Mouse (Mus musculus) myocyte (in vitro differentiated cells): Measurements from ENCODE around the gene Arfip2. TPM values are rescaled to one million over a fixed set of nuclear protein-coding genes. Genes with fewer than 3 reads are reported as not detected.

Experiments
- H3K27me3 ChIP-seq: one replicate; pipeline ENCODE4 v1.6.1; 2011; ENCODE audit not compliant: control insufficient read depth, insufficient read depth, insufficient read length
- H3K36me3 ChIP-seq: one replicate; pipeline ENCODE4 v1.6.1; 2011; ENCODE audit not compliant: control insufficient read depth, insufficient read depth
- H3K4me2 ChIP-seq: one replicate; pipeline ENCODE4 v1.6.1; 2011; ENCODE audit warnings: low read depth, control low read depth
- H3K4me3 ChIP-seq: one replicate; pipeline ENCODE4 v1.5.1; 2011; ENCODE audit warnings: mild to moderate bottlenecking, control low read depth, moderate library complexity
- H3K79me2 ChIP-seq: one replicate; pipeline ENCODE4 v1.6.1; 2011; ENCODE audit not compliant: control insufficient read depth, insufficient read depth
- H3ac ChIP-seq: one replicate; pipeline ENCODE4 v1.6.1; 2011; ENCODE audit not compliant: control insufficient read depth, insufficient read length
- CEBPB ChIP-seq: IDR thresholded peaks from 2 replicates; pipeline ENCODE4 v1.6.1; 2011; ENCODE audit warnings: mild to moderate bottlenecking, moderate library complexity; ENCODE audit not compliant: poor library complexity, insufficient read depth, severe bottlenecking
- E2F4 ChIP-seq: IDR thresholded peaks from one replicate; pipeline ENCODE4 v1.6.1; 2011; ENCODE audit warnings: mild to moderate bottlenecking, control low read depth, moderate library complexity; ENCODE audit not compliant: insufficient read depth
- MAX ChIP-seq: IDR thresholded peaks from one replicate; pipeline ENCODE4 v1.6.1; 2011; ENCODE audit warnings: low read depth, mild to moderate bottlenecking, control low read depth
- MYOD1 ChIP-seq, 3 experiments: IDR thresholded peaks; one replicate each; pipeline ENCODE4 v1.6.1; 2011; ENCODE audit warnings: control low read depth in 2 of 3, low read depth in 2 of 3, mild to moderate bottlenecking in 2 of 3, moderate library complexity in 1 of 3; ENCODE audit not compliant: insufficient read length in 2 of 3, control insufficient read depth in 1 of 3
- MYOG ChIP-seq, 3 experiments: IDR thresholded peaks; one replicate each; pipeline ENCODE4 v1.6.1; 2011; ENCODE audit warnings: control low read depth in 2 of 3, low read depth in 2 of 3, mild to moderate bottlenecking in 2 of 3; ENCODE audit not compliant: insufficient read length in 2 of 3, control insufficient read depth in 1 of 3, insufficient read depth in 1 of 3
- POLR2A ChIP-seq: IDR thresholded peaks from one replicate; pipeline ENCODE4 v1.6.1; 2011; ENCODE audit warnings: low read depth, mild to moderate bottlenecking, control low read depth, moderate library complexity; ENCODE audit not compliant: insufficient read length
- POLR2AphosphoS2 ChIP-seq: IDR thresholded peaks from one replicate; pipeline ENCODE4 v1.6.1; 2011; ENCODE audit warnings: low read depth, control low read depth; ENCODE audit not compliant: insufficient read length
- REST ChIP-seq: IDR thresholded peaks from one replicate; pipeline ENCODE4 v1.6.1; 2011; ENCODE audit warnings: mild to moderate bottlenecking, control low read depth, moderate library complexity; ENCODE audit not compliant: insufficient read depth, insufficient read length
- SRF ChIP-seq: IDR thresholded peaks from one replicate; pipeline ENCODE4 v1.6.1; 2011; ENCODE audit warnings: low read depth; ENCODE audit not compliant: control insufficient read depth, insufficient read length
- TCF12 ChIP-seq: IDR thresholded peaks from one replicate; pipeline ENCODE4 v1.6.1; 2011; ENCODE audit warnings: mild to moderate bottlenecking, control low read depth; ENCODE audit not compliant: poor library complexity, insufficient read depth, severe bottlenecking
- TCF3 ChIP-seq: IDR thresholded peaks from one replicate; pipeline ENCODE4 v1.6.1; 2011; ENCODE audit warnings: low read depth, control low read depth; ENCODE audit not compliant: insufficient read length
- USF1 ChIP-seq: IDR thresholded peaks from one replicate; pipeline ENCODE4 v1.6.1; 2011; ENCODE audit warnings: low read depth, mild to moderate bottlenecking, control low read depth, moderate library complexity
- polyA plus RNA-seq: library from polyadenylated mRNA; unstranded; fragments of >200 nt; fragmentation: generic; extraction: Trizol; gene quantifications from one replicate; pipeline ENCODE4 v1.2.1, GENCODE M21; 2012; ENCODE audit warnings: missing spikeins

Arfip2 gene
- polyA plus RNA-seq, 1 experiment: 28.4 TPM

GRCm38 (mm10) chr7:105615720-105616119, 24.5 kb downstream of the Arfip2 start:
- no peaks in the 10 kb centered on the region for H3K79me2 ChIP-seq
- no peak overlapping the region for H3K4me2 ChIP-seq
- TF ChIP-seq TCF3 (no peak), MYOG (IDR thresholded peaks at IDR 0.05; ENCODE audit: control insufficient read depth in 1 of 3, insufficient read depth in 1 of 3, insufficient read length in 2 of 3, low read depth in 2 of 3) (no peak), TCF12 (no peak), REST (no peak), MAX (no peak), POLR2A (no peak), USF1 (no peak), E2F4 (no peak), MYOD1 (IDR thresholded peaks at IDR 0.05; ENCODE audit: control insufficient read depth in 1 of 3, insufficient read length in 2 of 3, low read depth in 2 of 3) (no peak)
- no peak overlapping the region for H3ac ChIP-seq
- no peak overlapping the region for H3K4me3 ChIP-seq
- no peaks in the 10 kb centered on the region for H3K27me3 ChIP-seq
- H3K36me3 ChIP-seq: peaks cover 46% of the 10 kb centered on the region

GRCm38 (mm10) chr7:105614400-105614799, 25.8 kb downstream of the Arfip2 start:
- no peaks in the 10 kb centered on the region for H3K79me2 ChIP-seq

GRCm38 (mm10) chr7:105611767-105612166, 28.4 kb downstream of the Arfip2 start:
- no peak overlapping the region for H3K4me3 ChIP-seq
- H3ac ChIP-seq: no peak overlapping the region
- no peak for TF ChIP-seq MYOD1 (IDR thresholded peaks at IDR 0.05; ENCODE audit: control insufficient read depth in 1 of 3, insufficient read length in 2 of 3, low read depth in 2 of 3)
- TF ChIP-seq MAX: no peak
- TF ChIP-seq TCF3: no peak
- TF ChIP-seq TCF12: no peak
- TF ChIP-seq POLR2AphosphoS2: no peak
- TF ChIP-seq E2F4: no peak
- TF ChIP-seq CEBPB: no peak
- no peak for TF ChIP-seq REST
- TF ChIP-seq POLR2A: no peak
- TF ChIP-seq SRF: no peak
- TF ChIP-seq USF1: no peak
- no peak for TF ChIP-seq MYOG (IDR thresholded peaks at IDR 0.05; ENCODE audit: control insufficient read depth in 1 of 3, insufficient read depth in 1 of 3, insufficient read length in 2 of 3, low read depth in 2 of 3)
- H3K4me2 ChIP-seq: no peak overlapping the region
- H3K36me3 ChIP-seq: peaks cover 31% of the 10 kb centered on the region
- H3K79me2 ChIP-seq: no peaks in the 10 kb centered on the region
- H3K27me3 ChIP-seq: no peaks in the 10 kb centered on the region

More at GRCm38 (mm10) chr7:105614400-105614799, 25.8 kb downstream of the Arfip2 start:
- H3K36me3 ChIP-seq: peaks cover 42% of the 10 kb centered on the region
- TF ChIP-seq E2F4 (no peak), MAX (no peak), POLR2A (no peak), USF1 (no peak), TCF3 (no peak), TCF12 (no peak), POLR2AphosphoS2 (no peak), SRF (no peak), MYOD1 (IDR thresholded peaks at IDR 0.05; ENCODE audit: control insufficient read depth in 1 of 3, insufficient read length in 2 of 3, low read depth in 2 of 3) (no peak), CEBPB (no peak), REST (no peak), MYOG (IDR thresholded peaks at IDR 0.05; ENCODE audit: control insufficient read depth in 1 of 3, insufficient read depth in 1 of 3, insufficient read length in 2 of 3, low read depth in 2 of 3) (no peak)
- peak overlapping the region; percentile 23 for H3K4me2 ChIP-seq
- H3K27me3 ChIP-seq: no peaks in the 10 kb centered on the region
- H3ac ChIP-seq: no peak overlapping the region
- no peak overlapping the region for H3K4me3 ChIP-seq

- Histone ChIP-seq H3ac (no peak overlapping the region), H3K4me2 (no peak overlapping the region), H3K4me3 (no peak overlapping the region), H3K36me3 (peaks cover 10% of the 10 kb centered on the region), H3K27me3 (no peaks in the 10 kb centered on the region), H3K79me2 (no peaks in the 10 kb centered on the region)
- TF ChIP-seq POLR2A (no peak), TCF12 (no peak), E2F4 (no peak), MYOD1 (IDR thresholded peaks at IDR 0.05; ENCODE audit: control insufficient read depth in 1 of 3, insufficient read length in 2 of 3, low read depth in 2 of 3) (no peak), USF1 (no peak)
Observed at GRCm38 (mm10) chr7:105608467-105608866, 31.7 kb downstream of the Arfip2 start.
